Mouse (Mus musculus): Measurements from ENCODE around the gene Lrrc57. TPM values are rescaled to one million over a fixed set of nuclear protein-coding genes. Genes with fewer than 3 reads are reported as not detected.
A peak's percentile ranks its signal among the peaks of the same experiment; 100 is the strongest.
"Not testable (repeated sequence)": the region's sequence is repeated elsewhere in the genome, so short reads cannot be mapped to it uniquely, and the experiment has no call there.

The Lrrc57 gene
- polyA plus RNA-seq, 1 experiment from 2014 or later: 30.8 TPM

- Histone ChIP-seq H3K4me2 (no peak overlapping the region), H3K27ac (no peak overlapping the region), H3K4me3 (replicated peaks) (no peak overlapping the region), H3K27me3 (no peaks in the 10 kb centered on the region), H3K36me3 (replicated peaks) (peaks cover 37% of the 10 kb centered on the region), H3K9ac (no peak overlapping the region), H3K9me3 (no peaks in the 10 kb centered on the region), H3K4me1 (no peaks in the 10 kb centered on the region)
- 89% methylated on average over 5 of the region's 5 CpGs for WGBS
- no peak for ATAC-seq (ENCODE audit: low FRiP score)
Observed at GRCm38 (mm10) chr2:120589759-120590158, 19.6 kb downstream of the Lrrc57 start.

GRCm38 (mm10) chr2:120578286-120578685, 31.0 kb downstream of the Lrrc57 start:
- H3K9me3 ChIP-seq: no peaks in the 10 kb centered on the region
- H3K27me3 ChIP-seq: no peaks in the 10 kb centered on the region
- no peak overlapping the region for H3K27ac ChIP-seq
- no peak overlapping the region for H3K4me3 ChIP-seq (replicated peaks)
- H3K4me2 ChIP-seq: no peak overlapping the region
- no peaks in the 10 kb centered on the region for H3K4me1 ChIP-seq
- ATAC-seq (ENCODE audit: low FRiP score): no peak
- H3K9ac ChIP-seq: no peak overlapping the region
- 89% methylated on average over 5 of the region's 5 CpGs for WGBS
- H3K36me3 ChIP-seq (replicated peaks): no peaks in the 10 kb centered on the region

GRCm38 (mm10) chr2:120577799-120578198, 31.5 kb downstream of the Lrrc57 start:
- Histone ChIP-seq H3K27me3 (no peaks in the 10 kb centered on the region), H3K4me1 (no peaks in the 10 kb centered on the region), H3K9ac (no peak overlapping the region), H3K36me3 (replicated peaks) (no peaks in the 10 kb centered on the region), H3K4me2 (no peak overlapping the region), H3K4me3 (replicated peaks) (no peak overlapping the region), H3K9me3 (no peaks in the 10 kb centered on the region), H3K27ac (no peak overlapping the region)
- 85% methylated on average over 4 of the region's 4 CpGs for WGBS
- ATAC-seq (ENCODE audit: low FRiP score): no peak

GRCm38 (mm10) chr2:120575978-120576377, 33.3 kb downstream of the Lrrc57 start:
- H3K4me2 ChIP-seq: no peak overlapping the region
- H3K4me3 ChIP-seq (replicated peaks): no peak overlapping the region
- H3K27me3 ChIP-seq: no peaks in the 10 kb centered on the region
- H3K9ac ChIP-seq: no peak overlapping the region
- H3K36me3 ChIP-seq (replicated peaks): peaks cover 9% of the 10 kb centered on the region
- no peaks in the 10 kb centered on the region for H3K9me3 ChIP-seq
- no peak overlapping the region for H3K27ac ChIP-seq
- H3K4me1 ChIP-seq: no peaks in the 10 kb centered on the region
- no peak for ATAC-seq (ENCODE audit: low FRiP score)
- WGBS: 85% methylated on average over 2 of the region's 2 CpGs

- no peaks in the 10 kb centered on the region for H3K27me3 ChIP-seq
- H3K36me3 ChIP-seq (replicated peaks): peaks cover 9% of the 10 kb centered on the region
- H3K4me3 ChIP-seq (replicated peaks): no peak overlapping the region
- H3K9me3 ChIP-seq: no peaks in the 10 kb centered on the region
- H3K4me2 ChIP-seq: no peak overlapping the region
- no peak overlapping the region for H3K9ac ChIP-seq
- 88% methylated on average over 3 of the region's 3 CpGs for WGBS
- H3K27ac ChIP-seq: no peak overlapping the region
- no peaks in the 10 kb centered on the region for H3K4me1 ChIP-seq
- ATAC-seq (ENCODE audit: low FRiP score): no peak
Observed at GRCm38 (mm10) chr2:120575121-120575520, 34.2 kb downstream of the Lrrc57 start.

GRCm38 (mm10) chr2:120572161-120572560, 37.2 kb downstream of the Lrrc57 start:
- ATAC-seq (ENCODE audit: low FRiP score): not testable (repeated sequence)
- WGBS: 91% methylated on average over 3 of the region's 3 CpGs

GRCm38 (mm10) chr2:120571081-120571480, 38.2 kb downstream of the Lrrc57 start:
- H3K27me3 ChIP-seq: no peaks in the 10 kb centered on the region
- no peak overlapping the region for H3K4me3 ChIP-seq (replicated peaks)
- WGBS: 94% methylated on average over 3 of the region's 3 CpGs
- peaks cover 19% of the 10 kb centered on the region for H3K4me1 ChIP-seq
- no peaks in the 10 kb centered on the region for H3K9me3 ChIP-seq
- no peak overlapping the region for H3K27ac ChIP-seq
- no peak overlapping the region for H3K9ac ChIP-seq
- peaks cover 9% of the 10 kb centered on the region for H3K36me3 ChIP-seq (replicated peaks)
- no peak overlapping the region for H3K4me2 ChIP-seq
- no peak for ATAC-seq (ENCODE audit: low FRiP score)

More at GRCm38 (mm10) chr2:120572161-120572560, 37.2 kb downstream of the Lrrc57 start:
- H3K4me3 ChIP-seq (replicated peaks); H3K9me3 ChIP-seq; H3K27me3 ChIP-seq; H3K9ac ChIP-seq; H3K27ac ChIP-seq; H3K36me3 ChIP-seq (replicated peaks); H3K4me2 ChIP-seq: not testable (repeated sequence)
- peaks cover 15% of the 10 kb centered on the region for H3K4me1 ChIP-seq

GRCm38 (mm10) chr2:120567798-120568320, 41.5 kb downstream of the Lrrc57 start:
- H3K27me3 ChIP-seq: no peaks in the 10 kb centered on the region
- WGBS: under 1% methylated on average over 22 of the region's 22 CpGs
- peak overlapping the region; percentile 78 for H3K27ac ChIP-seq

GRCm38 (mm10) chr2:120566886-120567797, 42.2 kb downstream of the Lrrc57 start, which contains the start of gene Snap23:
Gene Snap23 (plus strand): TSS chr2:120567671.
- H3K4me3 ChIP-seq (replicated peaks): peak within 1 kb of the TSS; percentile 70
- no peaks in the 10 kb centered on the region for H3K27me3 ChIP-seq
- H3K27ac ChIP-seq: peak within 1 kb of the TSS; percentile 78
- peak within 1 kb of the TSS; percentile 79 for H3K9ac ChIP-seq
- ATAC-seq (ENCODE audit: low FRiP score): peak; percentile 93
- peaks cover 26% of the 10 kb centered on the region for H3K4me1 ChIP-seq
- no peaks in the 10 kb centered on the region for H3K9me3 ChIP-seq
- peaks cover 9% of the 10 kb centered on the region for H3K36me3 ChIP-seq (replicated peaks)
- WGBS: 2% methylated on average over 42 of the region's 42 CpGs
- H3K4me2 ChIP-seq: peak within 1 kb of the TSS; percentile 73

More at GRCm38 (mm10) chr2:120567798-120568320, 41.5 kb downstream of the Lrrc57 start:
- peaks cover 9% of the 10 kb centered on the region for H3K36me3 ChIP-seq (replicated peaks)
- peak overlapping the region; percentile 70 for H3K4me3 ChIP-seq (replicated peaks)
- peak overlapping the region; percentile 79 for H3K9ac ChIP-seq
- peak overlapping the region; percentile 73 for H3K4me2 ChIP-seq
- peak; percentile 78 for ATAC-seq (ENCODE audit: low FRiP score)
- H3K9me3 ChIP-seq: no peaks in the 10 kb centered on the region
- H3K4me1 ChIP-seq: peaks cover 23% of the 10 kb centered on the region

GRCm38 (mm10) chr2:120565363-120565762, 44.0 kb downstream of the Lrrc57 start:
- Histone ChIP-seq H3K9ac (no peak overlapping the region), H3K4me2 (no peak overlapping the region), H3K27ac (no peak overlapping the region), H3K27me3 (no peaks in the 10 kb centered on the region), H3K36me3 (replicated peaks) (0 out of 2 replicates have a peak, but pooled peaks cover 6% of the 10 kb centered on the region), H3K4me3 (replicated peaks) (no peak overlapping the region), H3K4me1 (peaks cover 29% of the 10 kb centered on the region), H3K9me3 (no peaks in the 10 kb centered on the region)
- 91% methylated on average over 2 of the region's 2 CpGs for WGBS
- ATAC-seq (ENCODE audit: low FRiP score): no peak

GRCm38 (mm10) chr2:120564548-120565188, 44.7 kb downstream of the Lrrc57 start:
- not testable (repeated sequence) for H3K27me3 ChIP-seq; H3K9me3 ChIP-seq; ATAC-seq (ENCODE audit: low FRiP score); H3K36me3 ChIP-seq (replicated peaks); H3K27ac ChIP-seq; H3K4me3 ChIP-seq (replicated peaks); H3K4me2 ChIP-seq; H3K9ac ChIP-seq
- H3K4me1 ChIP-seq: peaks cover 29% of the 10 kb centered on the region
- whole genome bisulfite sequencing: 93% methylated on average over 4 of the region's 4 CpGs

GRCm38 (mm10) chr2:120563235-120563990, 45.9 kb downstream of the Lrrc57 start, which contains the start of gene Zfp106:
Gene Zfp106 (minus strand): TSS chr2:120563843.
- Histone ChIP-seq H3K36me3 (replicated peaks) (0 out of 2 replicates have a peak, but pooled peaks cover 7% of the 10 kb centered on the region), H3K9ac (peak within 1 kb of the TSS; percentile 88), H3K4me3 (replicated peaks) (peak within 1 kb of the TSS; percentile 71), H3K27me3 (no peaks in the 10 kb centered on the region), H3K4me2 (peak within 1 kb of the TSS; percentile 79), H3K27ac (peak within 1 kb of the TSS; percentile 79), H3K9me3 (no peaks in the 10 kb centered on the region), H3K4me1 (peaks cover 19% of the 10 kb centered on the region)
- peak; percentile 85 for ATAC-seq (ENCODE audit: low FRiP score)
- 1% methylated on average over 50 of the region's 50 CpGs for WGBS
